Mouse (Mus musculus): ENCODE measurements at regions not wholly inside any gene's neighbourhood (a gene's known extent, or its start where the extent isn't known, plus 50 kb on each side); places are given as distances from the start of the nearest gene placed in this dataset.

GRCm38 (mm10) chr7:121269358-121269757 is 122.3 kb upstream of the Hs3st2 start:
- no peak overlapping the region for H3K9ac ChIP-seq (ENCODE audit: low read depth, low read length)
- H3K4me1 ChIP-seq (ENCODE audit: control insufficient read depth, insufficient read depth, low read length): no peaks in the 10 kb centered on the region
- no peak for DNase-seq
- no peak overlapping the region for H3K27ac ChIP-seq
- no peaks in the 10 kb centered on the region for H3K36me3 ChIP-seq (ENCODE audit: control insufficient read depth, insufficient read depth, low read length)
- no peak for TF ChIP-seq EP300 (IDR thresholded peaks at IDR 0.05; ENCODE audit: insufficient read depth, low read depth, low read length)
- TF ChIP-seq POLR2A (IDR thresholded peaks at IDR 0.05; ENCODE audit: insufficient read depth, low read depth, low read length): no peak
- no peak for TF ChIP-seq CTCF (IDR thresholded peaks at IDR 0.05)
- no peaks in the 10 kb centered on the region for H3K27me3 ChIP-seq (ENCODE audit: control insufficient read depth, insufficient read depth, low read length)
- H3K4me3 ChIP-seq: no peak overlapping the region
- 71% methylated on average over 2 of the region's 2 CpGs for WGBS
- no peaks in the 10 kb centered on the region for H3K79me2 ChIP-seq (replicated peaks; ENCODE audit: control insufficient read depth, insufficient read depth, low read length)
- intact Hi-C loops (cut with DNase I): no loop called here

- H3K4me1 ChIP-seq (ENCODE audit: control insufficient read depth, insufficient read depth, low read length): no peaks in the 10 kb centered on the region
- intact Hi-C loops (cut with DNase I): no loop called here
- H3K79me2 ChIP-seq (replicated peaks; ENCODE audit: control insufficient read depth, insufficient read depth, low read length): no peaks in the 10 kb centered on the region
- TF ChIP-seq CTCF (IDR thresholded peaks at IDR 0.05): no peak
- TF ChIP-seq EP300 (IDR thresholded peaks at IDR 0.05; ENCODE audit: insufficient read depth, low read depth, low read length): no peak
- no peak for TF ChIP-seq POLR2A (IDR thresholded peaks at IDR 0.05; ENCODE audit: insufficient read depth, low read depth, low read length)
- 40% methylated on average over 1 of the region's 1 CpGs for WGBS
- no peaks in the 10 kb centered on the region for H3K27me3 ChIP-seq (ENCODE audit: control insufficient read depth, insufficient read depth, low read length)
- H3K9ac ChIP-seq (ENCODE audit: low read depth, low read length): no peak overlapping the region
- H3K4me3 ChIP-seq: no peak overlapping the region
- no peak for DNase-seq
- no peaks in the 10 kb centered on the region for H3K36me3 ChIP-seq (ENCODE audit: control insufficient read depth, insufficient read depth, low read length)
- no peak overlapping the region for H3K27ac ChIP-seq
These were observed 111.1 kb upstream of the Hs3st2 start for GRCm38 (mm10) chr7:121280597-121280996.

GRCm38 (mm10) chr7:121282154-121282553 is 109.5 kb upstream of the Hs3st2 start:
- no peaks in the 10 kb centered on the region for H3K79me2 ChIP-seq (replicated peaks; ENCODE audit: control insufficient read depth, insufficient read depth, low read length)
- no peak overlapping the region for H3K9ac ChIP-seq (ENCODE audit: low read depth, low read length)
- H3K4me1 ChIP-seq (ENCODE audit: control insufficient read depth, insufficient read depth, low read length): no peaks in the 10 kb centered on the region
- WGBS: 56% methylated on average over 7 of the region's 7 CpGs
- intact Hi-C loops (cut with DNase I): no loop called here
- H3K4me3 ChIP-seq: no peak overlapping the region
- no peaks in the 10 kb centered on the region for H3K27me3 ChIP-seq (ENCODE audit: control insufficient read depth, insufficient read depth, low read length)
- no peaks in the 10 kb centered on the region for H3K36me3 ChIP-seq (ENCODE audit: control insufficient read depth, insufficient read depth, low read length)
- no peak overlapping the region for H3K27ac ChIP-seq
- DNase-seq: no peak
- TF ChIP-seq CTCF (IDR thresholded peaks at IDR 0.05): no peak
- no peak for TF ChIP-seq POLR2A (IDR thresholded peaks at IDR 0.05; ENCODE audit: insufficient read depth, low read depth, low read length)
- TF ChIP-seq EP300 (IDR thresholded peaks at IDR 0.05; ENCODE audit: insufficient read depth, low read depth, low read length): no peak

GRCm38 (mm10) chr7:121289737-121290136 is 101.9 kb upstream of the Hs3st2 start:
- Histone ChIP-seq H3K36me3 (ENCODE audit: control insufficient read depth, insufficient read depth, low read length) (no peaks in the 10 kb centered on the region), H3K4me1 (ENCODE audit: control insufficient read depth, insufficient read depth, low read length) (no peaks in the 10 kb centered on the region), H3K27me3 (ENCODE audit: control insufficient read depth, insufficient read depth, low read length) (no peaks in the 10 kb centered on the region), H3K4me3 (no peak overlapping the region), H3K79me2 (replicated peaks; ENCODE audit: control insufficient read depth, insufficient read depth, low read length) (no peaks in the 10 kb centered on the region), H3K27ac (no peak overlapping the region), H3K9ac (ENCODE audit: low read depth, low read length) (no peak overlapping the region)
- DNase-seq: no peak
- intact Hi-C loops (cut with DNase I): no loop called here
- WGBS: 59% methylated on average over 16 of the region's 16 CpGs
- TF ChIP-seq EP300 (IDR thresholded peaks at IDR 0.05; ENCODE audit: insufficient read depth, low read depth, low read length): no peak
- TF ChIP-seq POLR2A (IDR thresholded peaks at IDR 0.05; ENCODE audit: insufficient read depth, low read depth, low read length): no peak
- TF ChIP-seq CTCF (IDR thresholded peaks at IDR 0.05): no peak

- 56% methylated on average over 3 of the region's 3 CpGs for WGBS
- no peaks in the 10 kb centered on the region for H3K79me2 ChIP-seq (replicated peaks; ENCODE audit: control insufficient read depth, insufficient read depth, low read length)
- H3K36me3 ChIP-seq (ENCODE audit: control insufficient read depth, insufficient read depth, low read length): no peaks in the 10 kb centered on the region
- DNase-seq: no peak
- H3K9ac ChIP-seq (ENCODE audit: low read depth, low read length): no peak overlapping the region
- intact Hi-C loops (cut with DNase I): no loop called here
- H3K27me3 ChIP-seq (ENCODE audit: control insufficient read depth, insufficient read depth, low read length): no peaks in the 10 kb centered on the region
- no peaks in the 10 kb centered on the region for H3K4me1 ChIP-seq (ENCODE audit: control insufficient read depth, insufficient read depth, low read length)
- H3K27ac ChIP-seq: no peak overlapping the region
- no peak overlapping the region for H3K4me3 ChIP-seq
- no peak for TF ChIP-seq CTCF (IDR thresholded peaks at IDR 0.05)
- no peak for TF ChIP-seq EP300 (IDR thresholded peaks at IDR 0.05; ENCODE audit: insufficient read depth, low read depth, low read length)
- no peak for TF ChIP-seq POLR2A (IDR thresholded peaks at IDR 0.05; ENCODE audit: insufficient read depth, low read depth, low read length)
These were observed 95.4 kb upstream of the Hs3st2 start for GRCm38 (mm10) chr7:121296151-121296695.

GRCm38 (mm10) chr7:121312961-121313587 is 78.6 kb upstream of the Hs3st2 start:
- no peak overlapping the region for H3K4me3 ChIP-seq
- no peaks in the 10 kb centered on the region for H3K79me2 ChIP-seq (replicated peaks; ENCODE audit: control insufficient read depth, insufficient read depth, low read length)
- intact Hi-C loops (cut with DNase I): no loop called here
- H3K27ac ChIP-seq: no peak overlapping the region
- TF ChIP-seq EP300 (IDR thresholded peaks at IDR 0.05; ENCODE audit: insufficient read depth, low read depth, low read length): no peak
- no peak for TF ChIP-seq CTCF (IDR thresholded peaks at IDR 0.05)
- no peak for TF ChIP-seq POLR2A (IDR thresholded peaks at IDR 0.05; ENCODE audit: insufficient read depth, low read depth, low read length)
- WGBS: 19% methylated on average over 19 of the region's 19 CpGs
- H3K4me1 ChIP-seq (ENCODE audit: control insufficient read depth, insufficient read depth, low read length): no peaks in the 10 kb centered on the region
- H3K36me3 ChIP-seq (ENCODE audit: control insufficient read depth, insufficient read depth, low read length): no peaks in the 10 kb centered on the region
- no peak overlapping the region for H3K9ac ChIP-seq (ENCODE audit: low read depth, low read length)
- no peaks in the 10 kb centered on the region for H3K27me3 ChIP-seq (ENCODE audit: control insufficient read depth, insufficient read depth, low read length)
- DNase-seq: no peak

All from heart, adult 2 months (tissue).